Mouse (Mus musculus) liver, adult 2 months (tissue): ENCODE results near the gene Spire2.

Experiments used
- CTCF ChIP-seq: fragments of 200-500 bp; IDR thresholded peaks from 2 replicates; pipeline ENCODE4 v1.5.1; 2011; ENCODE audit warnings: low read depth, low read length, control low read depth
- POLR2A ChIP-seq: fragments of 200-500 bp; IDR thresholded peaks from 2 replicates; pipeline ENCODE4 v1.6.1; 2011; ENCODE audit warnings: low read length, control low read depth; ENCODE audit not compliant: insufficient read depth; ENCODE audit errors: extremely low read depth

- TF ChIP-seq CTCF = no peak
- no peak for TF ChIP-seq POLR2A
Observed at GRCm38 (mm10) chr8:123333864-123334263, 1.4 kb downstream of the Spire2 start.
